Mouse (Mus musculus) CH12.LX (cell line): ENCODE measurements around the gene Tkt. TPM values are rescaled to one million over a fixed set of nuclear protein-coding genes. Genes with fewer than 3 reads are reported as not detected.
A peak's percentile ranks its signal among the peaks of the same experiment; 100 is the strongest.

Source experiments
- DNase-seq: peaks from one replicate; pipeline ENCODE4 v3.0.0-alpha.2; 2013; ENCODE audit errors: extremely low read depth
- H3K27ac ChIP-seq: 2 replicates; pipeline ENCODE4 v1.5.1; 2012; ENCODE audit warnings: low read depth, mild to moderate bottlenecking, control low read depth, moderate library complexity; ENCODE audit not compliant: insufficient read depth
- H3K27me3 ChIP-seq: replicated peaks from 2 replicates; pipeline ENCODE3; 2012; ENCODE audit warnings: inconsistent platforms
- H3K36me3 ChIP-seq, 2 experiments: replicated peaks in 1 of 2; 2 replicates each; pipeline versions ENCODE3 to v1.6.1; 2012; ENCODE audit warnings: inconsistent platforms in 1 of 2, low read length in 1 of 2, mild to moderate bottlenecking in 1 of 2, mixed read lengths in 1 of 2, moderate library complexity in 1 of 2; ENCODE audit not compliant: control insufficient read depth in 1 of 2, insufficient read depth in 1 of 2
- H3K4me1 ChIP-seq, 2 experiments: 2 replicates each; pipeline ENCODE4 v1.6.1; 2012; ENCODE audit warnings: inconsistent platforms in 1 of 2, moderate library complexity in 1 of 2; ENCODE audit not compliant: insufficient read depth in 2 of 2, control insufficient read depth in 1 of 2
- H3K4me2 ChIP-seq: 2 replicates; pipeline ENCODE4 v1.6.1; 2012; ENCODE audit warnings: low read depth, mild to moderate bottlenecking, control low read depth; ENCODE audit not compliant: poor library complexity, insufficient read depth, severe bottlenecking
- H3K4me3 ChIP-seq, 3 experiments: fragments of 150-350 bp in 1 of 3; sonication (generic) in 1 of 3; replicated peaks in 1 of 3; 2 replicates each; pipeline versions ENCODE3 to v1.5.1; 2011 to 2012; ENCODE audit warnings: low read depth in 2 of 3, low read length in 2 of 3, mild to moderate bottlenecking in 2 of 3, moderate library complexity in 2 of 3, control low read depth in 1 of 3, improper control_type of control experiment in 1 of 3, inconsistent platforms in 1 of 3, mixed read lengths in 1 of 3; ENCODE audit not compliant: poor library complexity in 1 of 3
- H3K79me2 ChIP-seq: replicated peaks from 2 replicates; pipeline ENCODE4 v1.6.1; 2012; ENCODE audit warnings: mild to moderate bottlenecking, moderate library complexity; ENCODE audit not compliant: control insufficient read depth, poor library complexity, insufficient read depth, severe bottlenecking; ENCODE audit errors: extremely low read depth
- H3K9ac ChIP-seq: 2 replicates; pipeline ENCODE4 v1.6.1; 2012; ENCODE audit warnings: low read depth, mild to moderate bottlenecking, control low read depth, moderate library complexity; ENCODE audit not compliant: insufficient read depth
- H3K9me3 ChIP-seq: replicated peaks from 2 replicates; pipeline ENCODE3; 2012; ENCODE audit warnings: low read length, inconsistent platforms, mixed read lengths
- BHLHE40 ChIP-seq: IDR thresholded peaks from 2 replicates; pipeline ENCODE4 v1.6.1; 2011; ENCODE audit warnings: mild to moderate bottlenecking, low read depth, low read length, improper control_type of control experiment
- CHD1 ChIP-seq: IDR thresholded peaks from 2 replicates; pipeline ENCODE4 v1.6.1; 2012; ENCODE audit warnings: low read depth, low read length, improper control_type of control experiment, inconsistent platforms
- CTCF ChIP-seq, 2 experiments: IDR thresholded peaks in 1 of 2; conservative IDR thresholded peaks in 1 of 2; 2 replicates each; pipeline ENCODE4 v1.5.1; 2011 to 2012; ENCODE audit warnings: low read depth in 2 of 2, low read length in 2 of 2, improper control_type of control experiment in 1 of 2, inconsistent platforms in 1 of 2, mild to moderate bottlenecking in 1 of 2, moderate library complexity in 1 of 2
- E2F4 ChIP-seq: IDR thresholded peaks from 2 replicates; pipeline ENCODE4 v1.6.1; 2011; ENCODE audit warnings: low read depth, low read length, improper control_type of control experiment; ENCODE audit not compliant: insufficient replicate concordance
- GABPA ChIP-seq: IDR thresholded peaks from 2 replicates; pipeline ENCODE4 v1.6.1; 2012; ENCODE audit warnings: low read depth, low read length, improper control_type of control experiment, inconsistent platforms; ENCODE audit not compliant: insufficient replicate concordance
- IRF4 ChIP-seq: IDR thresholded peaks from 2 replicates; pipeline ENCODE4 v1.6.1; 2014; ENCODE audit warnings: low read depth, mild to moderate bottlenecking, inconsistent platforms, low read length, improper control_type of control experiment
- JUND ChIP-seq: conservative IDR thresholded peaks from 2 replicates; pipeline ENCODE4 v1.6.1; 2011; ENCODE audit warnings: low read depth, low read length, improper control_type of control experiment
- KAT2A ChIP-seq: IDR thresholded peaks from 2 replicates; pipeline ENCODE4 v1.6.1; 2012; ENCODE audit warnings: low read length, improper control_type of control experiment, inconsistent platforms; ENCODE audit not compliant: insufficient replicate concordance
- MAFK ChIP-seq: IDR thresholded peaks from 2 replicates; pipeline ENCODE4 v1.6.1; 2011; ENCODE audit warnings: low read length, improper control_type of control experiment; ENCODE audit not compliant: insufficient replicate concordance
- MAX ChIP-seq: IDR thresholded peaks from 2 replicates; pipeline ENCODE4 v1.6.1; 2011; ENCODE audit warnings: low read length, improper control_type of control experiment
- MAZ ChIP-seq: IDR thresholded peaks from 2 replicates; pipeline ENCODE4 v1.6.1; 2012; ENCODE audit warnings: low read depth, mild to moderate bottlenecking, inconsistent platforms, low read length, improper control_type of control experiment, moderate library complexity
- MXI1 ChIP-seq: IDR thresholded peaks from 2 replicates; pipeline ENCODE4 v1.6.1; 2011; ENCODE audit warnings: mild to moderate bottlenecking, low read depth, low read length, improper control_type of control experiment
- MYC ChIP-seq: IDR thresholded peaks from 2 replicates; pipeline ENCODE4 v1.6.1; 2011; ENCODE audit warnings: low read depth, mild to moderate bottlenecking, improper control_type of control experiment, low read length
- NRF1 ChIP-seq: IDR thresholded peaks from 2 replicates; pipeline ENCODE4 v1.6.1; 2014; ENCODE audit warnings: low read depth, mild to moderate bottlenecking, inconsistent platforms, low read length, improper control_type of control experiment, moderate library complexity
- POLR2AphosphoS2 ChIP-seq: IDR thresholded peaks from 2 replicates; pipeline ENCODE4 v1.6.1; 2011; ENCODE audit warnings: low read depth, low read length, improper control_type of control experiment
- RAD21 ChIP-seq: IDR thresholded peaks from 2 replicates; pipeline ENCODE4 v1.6.1; 2011; ENCODE audit warnings: low read depth, mild to moderate bottlenecking, low read length, improper control_type of control experiment, moderate library complexity
- SIN3A ChIP-seq: IDR thresholded peaks from 2 replicates; pipeline ENCODE4 v1.6.1; 2012; ENCODE audit warnings: low read length, improper control_type of control experiment, inconsistent platforms
- SMC3 ChIP-seq: IDR thresholded peaks from 2 replicates; pipeline ENCODE4 v1.6.1; 2011; ENCODE audit warnings: low read depth, low read length, improper control_type of control experiment
- TBP ChIP-seq: conservative IDR thresholded peaks from 2 replicates; pipeline ENCODE4 v1.6.1; 2011; ENCODE audit warnings: low read depth, low read length, improper control_type of control experiment
- TCF12 ChIP-seq: IDR thresholded peaks from 2 replicates; pipeline ENCODE4 v1.6.1; 2014; ENCODE audit warnings: low read depth, mild to moderate bottlenecking, inconsistent platforms, low read length, improper control_type of control experiment
- USF1 ChIP-seq: IDR thresholded peaks from 2 replicates; pipeline ENCODE4 v1.6.1; 2014; ENCODE audit warnings: low read depth, mild to moderate bottlenecking, inconsistent platforms, low read length, improper control_type of control experiment
- USF2 ChIP-seq: conservative IDR thresholded peaks from 2 replicates; pipeline ENCODE4 v1.6.1; 2011; ENCODE audit warnings: low read depth, low read length, improper control_type of control experiment
- ZC3H11A ChIP-seq: IDR thresholded peaks from 2 replicates; pipeline ENCODE4 v1.6.1; 2012; ENCODE audit warnings: low read depth, mild to moderate bottlenecking, inconsistent platforms, low read length, improper control_type of control experiment
- ZKSCAN1 ChIP-seq: IDR thresholded peaks from 2 replicates; pipeline ENCODE4 v1.6.1; 2012; ENCODE audit warnings: low read depth, inconsistent platforms, low read length, improper control_type of control experiment, borderline replicate concordance
- dilution Hi-C: fragments of 300-500 bp; cut with MboI; formaldehyde crosslinking; loops from 2 replicates; pipeline ENCODE4 v1.14.3; 2020; ENCODE audit warnings: low sequenced_read_pairs; ENCODE audit not compliant: extremely low pct_unique_long_range_greater_than_20kb, extremely low pct_ligation_motif_present
- in situ Hi-C: fragments of 300-500 bp; cut with MboI; formaldehyde crosslinking; loops from 3 replicates; pipeline ENCODE4 v1.14.3; 2019; ENCODE audit warnings: low sequenced_read_pairs, low pct_ligation_motif_present, low pct_unique_long_range_greater_than_20kb, mixed read lengths
- polyA plus RNA-seq: library from polyadenylated mRNA; unstranded; fragments of >175 nt; gene quantifications from 2 replicates; pipeline ENCODE4 v1.2.1, GENCODE M21; 2012; ENCODE audit warnings: low read depth; ENCODE audit not compliant: insufficient read length
- total RNA-seq, 2 experiments: library from RNA; depleted of rRNA; stranded (reverse); fragments of 300-350 nt in 1 of 2; fragments of >200 nt in 1 of 2; gene quantifications; 2 replicates each; pipeline ENCODE4 v1.2.3; 2012 to 2014

The Tkt gene
- total and polyA plus RNA-seq, 3 experiments: 450 to 837 (median 456) TPM

- H3K4me3 ChIP-seq: no peak overlapping the region
- dilution Hi-C loops (no loop called here), in situ Hi-C loops (no loop called here)
- no peak overlapping the region; the same call in 1 of the 2 replicates for H3K9ac ChIP-seq
- H3K27ac ChIP-seq: peak overlapping the region; percentile 5; the same call in 1 of the 2 replicates
- peaks cover 0 to 19% of the 10 kb centered on the region in 2 experiments; a peak in 2 of 4 replicates for H3K4me1 ChIP-seq
- no peaks in the 10 kb centered on the region for H3K9me3 ChIP-seq
- DNase-seq: no peak
- no peaks in the 10 kb centered on the region for H3K27me3 ChIP-seq
- no peak overlapping the region for H3K4me2 ChIP-seq
- peaks cover 69 to 93% of the 10 kb centered on the region in 2 experiments for H3K36me3 ChIP-seq
- H3K79me2 ChIP-seq: no peaks in the 10 kb centered on the region
- no peak for TF ChIP-seq CHD1
- TF ChIP-seq MAFK: peak; percentile 79; the same call in 1 of the 2 replicates
- TF ChIP-seq KAT2A: no peak
- TF ChIP-seq, all 38 proteins: peak for 1
Observed at GRCm38 (mm10) chr14:30564451-30564850, 16.3 kb downstream of the Tkt start.

DNA sequence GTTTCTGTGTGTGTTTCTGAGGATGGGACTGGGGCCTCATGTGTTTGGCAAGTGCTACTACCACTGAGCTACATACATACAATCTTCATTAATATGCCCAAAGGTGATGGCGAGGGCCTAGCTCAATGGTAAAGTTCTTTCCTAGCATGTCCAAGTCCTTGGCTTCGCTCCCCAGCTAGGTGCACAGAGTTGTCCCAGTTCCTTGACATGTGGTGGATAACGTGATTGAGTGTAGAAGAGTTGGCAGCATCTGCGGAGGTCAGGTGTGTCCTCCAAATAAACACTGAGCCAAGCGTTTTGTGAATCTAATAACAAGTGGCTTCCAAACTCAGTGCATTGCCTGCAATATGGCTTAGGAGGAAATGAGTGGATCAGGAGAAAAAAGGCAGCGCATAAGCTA lies 18.2 kb downstream of the Tkt start:
- no peak overlapping the region for H3K27ac ChIP-seq
- H3K9ac ChIP-seq: no peak overlapping the region
- H3K4me2 ChIP-seq: no peak overlapping the region
- no peak overlapping the region for H3K4me3 ChIP-seq
- TF ChIP-seq E2F4 (no peak), KAT2A (no peak), MXI1 (no peak)
- peaks cover 0 to 19% of the 10 kb centered on the region in 2 experiments; a peak in 2 of 4 replicates for H3K4me1 ChIP-seq
- in situ Hi-C loops: no loop called here
- no peaks in the 10 kb centered on the region for H3K27me3 ChIP-seq
- dilution Hi-C loops: no loop called here
- no peaks in the 10 kb centered on the region for H3K79me2 ChIP-seq
- no peaks in the 10 kb centered on the region for H3K9me3 ChIP-seq
- DNase-seq: no peak
- H3K36me3 ChIP-seq: peaks cover 69 to 92% of the 10 kb centered on the region in 2 experiments

GRCm38 (mm10) chr14:30568016-30568415 lies 19.9 kb downstream of the Tkt start:
- H3K4me2 ChIP-seq: no peak overlapping the region
- H3K4me3 ChIP-seq: no peak overlapping the region
- TF ChIP-seq TBP (no peak), JUND (no peak), SIN3A (no peak), CTCF (conservative IDR thresholded peaks at IDR 0.05 in 1 of 2, IDR thresholded peaks at IDR 0.05 in 1 of 2; ENCODE audit: low read depth in 2 of 2, low read length in 2 of 2) (no peak), MYC (no peak), IRF4 (no peak), ZC3H11A (no peak), POLR2AphosphoS2 (no peak), ZKSCAN1 (no peak), GABPA (no peak), RAD21 (no peak), SMC3 (no peak), TCF12 (no peak), USF1 (no peak), BHLHE40 (no peak), MXI1 (no peak), MAX (no peak), MAZ (no peak), USF2 (no peak), NRF1 (no peak)
- in situ Hi-C loops (no loop called here), dilution Hi-C loops (no loop called here)
- H3K27ac ChIP-seq: no peak overlapping the region
- H3K4me1 ChIP-seq: peaks cover 0 to 19% of the 10 kb centered on the region in 2 experiments; a peak in 2 of 4 replicates
- no peak for DNase-seq
- H3K79me2 ChIP-seq: no peaks in the 10 kb centered on the region
- H3K9ac ChIP-seq: no peak overlapping the region
- no peaks in the 10 kb centered on the region for H3K27me3 ChIP-seq
- H3K9me3 ChIP-seq: no peaks in the 10 kb centered on the region
- peaks cover 82 to 98% of the 10 kb centered on the region in 2 experiments for H3K36me3 ChIP-seq
